Mouse (Mus musculus) liver, embryonic 14.5 days (tissue): ENCODE measurements around the gene Asb8. TPM values are rescaled to one million over a fixed set of nuclear protein-coding genes. Genes with fewer than 3 reads are reported as not detected.
A peak's percentile ranks its signal among the peaks of the same experiment; 100 is the strongest.

Experiments
- ATAC-seq: fragments of 200-750 bp; cut with Nextera tagmentation; 2 replicates; pipeline ENCODE4 v1.8.0; 2017; ENCODE audit warnings: moderate number of reproducible peaks, mild to moderate bottlenecking, moderate library complexity; ENCODE audit not compliant: insufficient read depth
- DNase-seq, 3 experiments: peaks; one replicate each; pipeline ENCODE4 v3.0.0-alpha.2; 2012 to 2013; ENCODE audit warnings: low read depth in 3 of 3, low spot score in 3 of 3
- H3K27ac ChIP-seq: fragments of 300-500 bp; sonication (generic); 2 replicates; pipeline ENCODE4 v1.5.1; 2014; ENCODE audit warnings: moderate library complexity, mild to moderate bottlenecking, control low read depth, inconsistent platforms
- H3K27me3 ChIP-seq: fragments of 300-500 bp; sonication (generic); 2 replicates; pipeline ENCODE4 v1.6.1; 2014; ENCODE audit warnings: mild to moderate bottlenecking, low read length, moderate library complexity; ENCODE audit not compliant: control insufficient read depth, insufficient read depth
- H3K36me3 ChIP-seq: fragments of 300-500 bp; sonication (generic); replicated peaks from 2 replicates; pipeline ENCODE4 v1.6.1; 2014; ENCODE audit warnings: low read depth; ENCODE audit not compliant: control insufficient read depth, insufficient read depth
- H3K4me1 ChIP-seq, 2 experiments: fragments of 200-500 bp in 1 of 2; fragments of 300-500 bp in 1 of 2; sonication (generic) in 1 of 2; replicated peaks; 2 replicates each; pipeline ENCODE4 v1.6.1; 2012 to 2014; ENCODE audit warnings: antibody characterized with exemption in 1 of 2, inconsistent platforms in 1 of 2, low read length in 1 of 2; ENCODE audit not compliant: control insufficient read depth in 2 of 2, insufficient read depth in 2 of 2
- H3K4me2 ChIP-seq: fragments of 300-500 bp; sonication (generic); 2 replicates; pipeline ENCODE4 v1.6.1; 2014; ENCODE audit warnings: low read depth, mild to moderate bottlenecking, control low read depth, moderate library complexity
- H3K4me3 ChIP-seq, 2 experiments: fragments of 200-500 bp in 1 of 2; fragments of 300-500 bp in 1 of 2; sonication (generic) in 1 of 2; 2 replicates each; pipeline ENCODE4 v1.5.1; 2012 to 2014; ENCODE audit warnings: low read depth in 2 of 2, low read length in 2 of 2, mild to moderate bottlenecking in 2 of 2, control low read depth in 1 of 2, inconsistent platforms in 1 of 2, moderate library complexity in 1 of 2; ENCODE audit not compliant: insufficient read depth in 1 of 2
- H3K9ac ChIP-seq: fragments of 300-500 bp; sonication (generic); replicated peaks from 2 replicates; pipeline ENCODE4 v1.6.1; 2014; ENCODE audit warnings: mild to moderate bottlenecking, control low read depth, moderate library complexity
- H3K9me3 ChIP-seq: fragments of 300-500 bp; sonication (generic); 2 replicates; pipeline ENCODE4 v1.6.1; 2016; ENCODE audit warnings: low read length, mixed read lengths; ENCODE audit not compliant: control insufficient read depth
- CTCF ChIP-seq: IDR thresholded peaks from 2 replicates; pipeline ENCODE4 v1.5.1; 2016; ENCODE audit warnings: antibody characterized with exemption, low read depth, control low read depth
- EP300 ChIP-seq: IDR thresholded peaks from 2 replicates; pipeline ENCODE4 v1.6.1; 2016; ENCODE audit warnings: antibody characterized with exemption, low read depth
- whole genome bisulfite sequencing: fragments of 180-500 bp; shearing (Covaris S2); extraction: QIAGEN DNeasy Blood & Tissue Kit; methylation state at CpG from one replicate; pipeline ENCODE4 v1.1.7; 2014; ENCODE audit not compliant: insufficient replicate concordance; 5-methylcytosine and 5-hydroxymethylcytosine counted together
- polyA plus RNA-seq, 2 experiments: library from polyadenylated mRNA; depleted of rRNA in 1 of 2; stranded (reverse) in 1 of 2; unstranded in 1 of 2; fragments of >200 nt; fragmentation: Nextera tagmentation in 1 of 2; extraction: Ambion mirVana in 1 of 2; gene quantifications; 2 replicates each; pipeline versions ENCODE4 v1.2.1 to v1.2.3; 2012 to 2014

Gene Asb8
- polyA plus RNA-seq, 2 experiments: 15.1 to 22.4 TPM

DNA sequence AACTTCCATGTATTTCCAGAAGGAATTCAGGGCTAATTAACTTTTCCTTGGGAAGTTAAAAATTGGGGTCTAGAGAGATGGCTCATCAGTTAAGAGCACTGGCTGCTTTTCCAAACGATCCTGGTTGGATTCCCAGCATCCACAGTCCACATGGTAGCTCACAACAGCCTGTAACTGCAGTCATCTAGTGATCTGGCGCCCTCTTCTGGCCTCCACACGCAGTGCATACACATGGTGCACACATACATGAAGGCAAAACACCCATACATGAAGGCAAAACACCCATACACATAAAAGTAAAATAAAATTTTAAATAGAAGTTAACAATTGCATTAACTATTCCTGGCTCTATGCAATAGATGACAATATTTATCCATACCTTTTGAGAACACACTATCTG, 68.5 kb downstream of the Asb8 start:
- ATAC-seq (no peak), DNase-seq (no peak)
- no peaks in the 10 kb centered on the region for H3K36me3 ChIP-seq
- no peak for TF ChIP-seq EP300
- peak; percentile 70 for TF ChIP-seq CTCF
- H3K4me3 ChIP-seq: no peak overlapping the region
- WGBS: 47% methylated on average over 3 of the region's 3 CpGs
- H3K27ac ChIP-seq: no peak overlapping the region
- H3K9me3 ChIP-seq: no peaks in the 10 kb centered on the region
- no peaks in the 10 kb centered on the region for H3K27me3 ChIP-seq
- no peak overlapping the region for H3K4me2 ChIP-seq
- H3K9ac ChIP-seq: no peak overlapping the region
- H3K4me1 ChIP-seq: 0 out of 4 replicates have a peak, but pooled peaks cover 0 to 2% of the 10 kb centered on the region in 2 experiments

- DNase-seq: no peak
- ATAC-seq: no peak
- WGBS: 83% methylated on average over 12 of the region's 12 CpGs
Observed at GRCm38 (mm10) chr15:98094905-98095304, 70.5 kb downstream of the Asb8 start.

DNA sequence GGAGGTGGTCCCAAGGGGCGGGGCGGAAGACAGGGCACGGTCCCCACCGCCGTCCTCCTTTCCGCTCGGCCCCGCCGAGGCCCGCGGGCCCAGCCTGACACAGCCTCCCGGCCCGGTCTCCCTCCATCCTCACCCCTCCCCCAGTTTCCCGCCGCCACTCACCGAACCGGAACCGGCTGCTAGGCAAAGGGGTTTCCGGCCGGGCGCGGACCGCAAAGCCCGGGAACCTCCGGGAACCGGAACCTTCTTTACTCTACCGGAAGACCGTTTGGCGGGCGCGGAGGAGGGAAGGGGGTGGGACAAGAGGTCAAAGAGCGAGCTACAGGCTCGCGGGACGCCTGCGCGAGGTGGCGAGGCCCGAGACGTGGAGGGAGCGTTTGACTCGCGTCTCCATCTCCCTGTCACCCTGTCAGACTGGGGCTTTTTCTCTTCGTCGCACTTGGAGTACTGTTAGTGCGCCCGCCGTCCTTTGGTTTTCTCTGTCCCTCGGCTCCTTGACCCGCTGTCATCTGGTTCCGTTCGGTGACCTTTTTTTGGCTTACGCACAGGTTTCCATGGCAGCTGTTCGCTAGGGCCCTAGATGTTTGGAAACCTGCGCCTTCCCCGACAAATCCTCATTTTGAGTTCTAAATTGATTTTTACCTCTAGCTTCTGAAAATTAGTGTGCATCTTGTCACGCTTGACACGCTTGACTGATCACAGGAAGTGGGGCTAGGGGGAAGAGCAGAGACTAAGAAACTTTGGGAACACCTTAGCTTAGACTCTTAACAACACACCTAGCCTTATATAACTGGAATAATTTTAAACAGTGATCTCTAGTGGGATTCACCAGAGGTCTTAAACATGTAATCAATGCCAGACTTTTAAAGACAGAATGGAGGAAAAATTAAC, 72.1 kb downstream of the Asb8 start, which contains the start of gene Senp1:
TSS of gene Senp1 (minus strand) at position 624 of the 891 bp plus-strand sequence.
- ATAC-seq (peak; percentile 92), DNase-seq (peak; percentile 75 to 79 (median 79))
- peak within 1 kb of the TSS; percentile 81 for H3K4me2 ChIP-seq
- no peaks in the 10 kb centered on the region for H3K27me3 ChIP-seq
- WGBS: under 1% methylated on average over 58 of the region's 58 CpGs
- H3K27ac ChIP-seq: peak within 1 kb of the TSS; percentile 87
- peaks cover 3% of the 10 kb centered on the region for H3K36me3 ChIP-seq
- peak within 1 kb of the TSS; percentile 98 for H3K9ac ChIP-seq
- H3K4me3 ChIP-seq: peak within 1 kb of the TSS; percentile 82 to 87
- no peak for TF ChIP-seq CTCF
- no peak; the same call in 1 of the 2 replicates for TF ChIP-seq EP300
- H3K4me1 ChIP-seq: peaks cover 0 to 2% of the 10 kb centered on the region in 2 experiments; a peak in 2 of 4 replicates
- H3K9me3 ChIP-seq: no peaks in the 10 kb centered on the region

More at GRCm38 (mm10) chr15:98094905-98095304, 70.5 kb downstream of the Asb8 start:
- no peak for TF ChIP-seq EP300
- no peak for TF ChIP-seq CTCF
- no peaks in the 10 kb centered on the region for H3K36me3 ChIP-seq
- no peaks in the 10 kb centered on the region for H3K9me3 ChIP-seq
- H3K4me3 ChIP-seq: no peak overlapping the region
- no peak overlapping the region for H3K9ac ChIP-seq
- peaks cover 0 to 2% of the 10 kb centered on the region in 2 experiments; a peak in 2 of 4 replicates for H3K4me1 ChIP-seq
- no peaks in the 10 kb centered on the region for H3K27me3 ChIP-seq
- no peak overlapping the region for H3K4me2 ChIP-seq
- H3K27ac ChIP-seq: no peak overlapping the region

- H3K4me3 ChIP-seq: peak within 1 kb of the TSS; percentile 82 to 87
- peak within 1 kb of the TSS; percentile 87 for H3K27ac ChIP-seq
- peak within 1 kb of the TSS; percentile 98 for H3K9ac ChIP-seq
- peaks cover 10% of the 10 kb centered on the region for H3K36me3 ChIP-seq
- peak; percentile 34 for ATAC-seq
- H3K9me3 ChIP-seq: no peaks in the 10 kb centered on the region
- TF ChIP-seq EP300 (peak; percentile 65), CTCF (no peak)
- DNase-seq: no peak
- no peaks in the 10 kb centered on the region for H3K27me3 ChIP-seq
- H3K4me1 ChIP-seq: peaks cover 0 to 2% of the 10 kb centered on the region in 2 experiments; a peak in 2 of 4 replicates
- WGBS: under 1% methylated on average over 30 of the region's 30 CpGs
- peak within 1 kb of the TSS; percentile 81 for H3K4me2 ChIP-seq
Observed at GRCm38 (mm10) chr15:98092372-98093120, 72.9 kb downstream of the Asb8 start, which contains the start of gene Pfkm. Gene Pfkm, plus strand, starts transcription at chr15:98092589.
